Mouse (Mus musculus): Measurements from ENCODE around the gene Tmx1.

The Tmx1 gene

DNA sequence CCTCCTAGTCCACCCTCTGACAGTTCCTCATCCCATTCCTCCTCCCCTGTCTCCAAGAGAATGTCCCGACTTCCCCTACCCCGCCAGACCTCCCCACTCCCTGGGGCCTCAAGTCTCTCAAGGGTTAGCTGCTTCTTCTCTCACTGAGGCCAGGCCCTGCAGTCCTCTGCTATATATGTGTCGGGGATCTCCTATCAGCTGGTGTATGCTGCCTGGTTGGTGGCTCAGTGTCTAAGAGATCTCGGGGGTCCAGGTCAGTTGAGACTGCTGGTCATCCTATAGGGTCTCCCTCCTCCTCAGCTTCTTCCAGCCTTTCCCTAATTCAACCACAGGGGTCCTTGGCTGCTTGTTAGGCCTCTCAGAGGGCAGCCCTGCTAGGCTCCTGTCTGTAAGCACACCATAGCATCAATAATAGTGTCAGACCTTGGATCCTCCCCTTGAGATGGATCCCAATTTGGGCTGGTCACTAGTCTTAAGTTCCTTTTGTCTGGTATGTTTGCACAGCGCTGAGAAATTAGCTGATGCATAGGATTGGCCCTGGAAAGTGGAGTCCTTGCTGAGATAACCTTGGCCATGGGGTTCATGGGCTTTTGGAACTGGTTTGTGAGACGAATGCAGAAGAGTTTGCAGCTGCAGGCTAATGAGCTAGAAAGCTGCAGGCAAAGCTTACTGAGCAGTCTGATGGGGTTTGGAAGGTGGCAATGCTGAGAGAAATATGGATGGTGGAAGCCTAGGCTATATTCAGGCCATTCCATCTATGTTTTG lies 34.0 kb downstream of the Tmx1 start:
- DNase-seq = no peak

DNA sequence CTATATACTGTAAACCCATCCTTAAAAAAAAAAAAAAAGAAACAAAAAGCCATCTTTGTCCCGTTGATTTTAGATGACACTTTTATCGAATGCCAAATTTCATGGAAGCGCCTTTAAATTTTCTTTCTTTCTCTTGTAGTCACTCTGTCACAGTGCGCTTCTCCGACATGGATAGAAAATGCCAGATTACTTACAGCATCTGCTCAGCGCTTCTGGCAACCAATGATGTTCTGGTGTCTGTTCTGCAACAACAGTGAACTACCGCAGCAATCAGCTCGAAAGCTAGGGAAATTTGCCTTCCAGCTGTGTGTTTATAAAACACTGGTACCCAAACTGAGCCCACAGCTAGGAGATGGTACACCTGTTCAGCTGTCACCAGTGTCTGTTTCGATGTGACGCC lies 39.5 kb downstream of the Tmx1 start:
- DNase-seq = no peak

DNA sequence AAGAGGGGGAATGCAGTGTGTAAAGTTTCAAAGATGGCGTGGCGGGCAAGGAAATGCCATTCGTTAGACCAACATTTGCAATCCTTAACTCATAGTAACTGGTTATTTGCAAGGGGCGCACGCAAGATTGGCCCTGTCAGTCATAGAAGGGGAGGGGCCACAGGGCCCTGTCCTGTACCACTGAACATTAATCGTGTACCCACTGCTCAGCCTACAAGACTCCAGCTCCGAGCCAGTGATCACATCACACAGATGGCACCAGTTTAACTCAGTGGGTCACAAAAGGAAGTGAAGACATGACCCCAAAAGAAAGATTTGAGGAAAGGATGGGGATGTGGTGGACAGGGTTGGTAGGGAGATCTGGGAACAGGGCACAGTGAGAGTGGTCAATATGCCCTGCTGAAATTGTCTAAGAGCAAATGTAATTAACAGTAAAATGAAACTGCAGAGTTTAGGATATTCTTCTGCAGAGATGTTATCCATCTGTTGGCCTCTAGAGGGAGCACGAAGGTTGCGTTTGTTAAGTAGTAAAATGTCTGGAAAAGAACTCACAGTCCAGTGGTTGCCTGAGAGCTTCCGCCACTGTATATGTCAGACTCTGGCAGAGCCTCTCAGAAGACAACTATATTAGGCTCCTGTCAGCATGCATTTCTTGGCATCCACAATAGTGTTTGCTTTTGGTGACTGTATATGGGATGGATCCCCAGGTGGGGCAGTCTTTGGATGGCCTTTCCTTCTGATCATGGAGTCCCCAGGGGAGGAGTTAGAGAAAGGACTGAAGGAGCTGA lies 41.8 kb downstream of the Tmx1 start:
- peak; percentile 20 to 50 for DNase-seq

DNA sequence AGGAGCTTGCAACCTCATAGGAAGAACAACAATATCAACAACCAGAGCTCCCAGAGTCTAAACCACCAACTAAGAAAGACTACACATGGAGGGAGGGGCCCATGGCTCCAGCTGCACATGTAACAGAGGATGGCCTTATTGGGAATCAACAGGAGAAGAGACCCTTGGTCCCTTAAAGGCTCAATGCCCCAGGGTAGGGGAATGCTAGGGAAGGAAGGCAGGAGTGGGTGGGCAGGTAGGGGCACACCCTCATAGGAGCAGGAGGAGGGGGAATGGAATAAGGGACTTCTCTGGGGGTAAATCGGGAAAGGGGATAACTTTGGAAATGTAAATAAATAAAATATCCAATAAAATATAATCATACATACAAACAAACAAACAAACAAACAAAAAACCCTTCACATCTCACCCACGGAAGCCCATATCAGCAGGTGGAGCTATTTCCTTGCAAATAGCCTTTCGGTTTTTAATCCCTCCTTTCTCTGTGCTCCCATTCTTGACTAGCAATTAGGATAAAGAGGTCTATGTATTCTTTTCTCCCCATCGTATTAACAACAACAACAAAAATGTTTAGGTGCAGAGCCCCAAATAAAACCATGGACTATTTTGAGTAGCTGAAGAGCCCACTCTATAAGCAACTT lies 42.5 kb downstream of the Tmx1 start:
- DNase-seq = peak in 1 of 2 experiments; percentile 62

DNA sequence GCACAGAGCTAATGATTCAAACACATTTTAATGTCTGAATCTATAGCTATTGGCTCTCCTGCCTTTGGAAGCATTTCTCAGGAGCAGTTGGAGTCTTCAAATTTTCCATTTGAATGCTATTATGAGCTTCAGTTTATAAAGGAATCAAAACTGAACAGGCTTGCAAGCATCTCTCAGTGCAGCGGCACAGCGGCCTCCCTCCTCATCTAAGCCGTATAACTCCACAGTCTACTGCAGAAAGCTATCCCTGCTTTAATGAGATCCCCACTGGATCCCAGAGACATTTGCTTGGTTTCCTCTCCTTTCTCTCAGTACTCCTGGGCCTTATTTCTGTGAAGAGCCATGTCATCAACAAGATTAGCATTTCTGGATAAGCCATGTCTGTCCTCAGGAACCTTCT lies 45.2 kb downstream of the Tmx1 start:
- no peak for DNase-seq

DNA sequence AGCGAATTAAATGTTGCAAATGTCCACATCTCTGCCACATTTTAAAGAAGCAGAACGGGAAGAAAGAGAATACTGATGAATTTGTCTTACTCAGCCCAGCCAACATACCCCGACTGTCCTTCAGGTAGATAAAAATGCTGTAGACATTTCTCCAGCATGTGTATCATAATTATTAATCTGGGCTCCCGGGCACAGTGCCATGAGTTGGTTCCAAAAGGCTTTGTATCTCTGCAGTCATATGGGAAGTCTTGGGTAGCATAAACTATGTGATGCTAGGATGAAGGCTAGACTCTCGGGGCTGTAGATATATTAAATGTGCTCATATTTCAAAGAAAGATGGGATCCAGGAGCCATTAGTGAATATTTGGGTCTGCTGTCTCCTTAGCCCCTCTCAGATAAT lies 53.1 kb downstream of the Tmx1 start:
- peak; percentile 59 to 60 for DNase-seq

DNA sequence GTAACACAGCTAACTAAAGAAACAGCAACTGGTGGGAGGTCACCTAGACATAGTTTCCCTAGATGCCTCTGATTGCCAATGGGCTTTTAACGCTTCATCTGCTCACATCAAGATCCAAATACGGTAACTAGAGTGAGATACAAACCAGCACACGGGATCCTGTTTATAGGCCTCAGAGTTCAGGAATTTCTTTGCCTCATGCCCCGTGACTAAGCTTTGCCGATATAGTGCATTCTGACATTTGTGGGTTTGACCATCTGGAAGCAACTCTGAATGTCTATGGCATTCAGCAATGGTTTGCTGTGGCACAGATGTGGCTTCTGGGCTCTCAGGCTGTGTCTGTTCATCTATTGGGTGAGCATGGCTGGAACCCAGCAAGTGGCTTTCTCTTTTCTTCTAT lies 59.1 kb downstream of the Tmx1 start:
- DNase-seq = no peak

DNA sequence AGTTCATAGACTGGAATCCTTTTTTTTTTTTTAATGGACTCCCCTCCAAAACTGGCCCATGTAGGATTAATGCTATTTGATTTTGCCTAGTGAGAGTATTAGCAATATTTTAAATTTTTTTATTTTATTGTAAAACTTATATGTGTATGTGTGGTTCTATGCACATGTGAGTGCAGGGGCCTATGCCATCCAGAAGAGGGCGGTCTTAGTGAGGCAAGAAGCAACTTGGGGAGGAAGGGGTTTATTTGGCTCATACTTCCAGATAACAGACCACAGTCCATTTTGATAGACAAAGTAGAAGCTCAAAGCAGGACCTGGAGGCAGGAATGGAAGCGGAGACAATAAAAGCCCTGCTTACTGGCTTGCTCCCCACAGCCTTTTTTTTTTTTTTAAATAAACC lies 59.5 kb downstream of the Tmx1 start:
- no peak for DNase-seq
